Mouse (Mus musculus): ENCODE measurements at regions not wholly inside any gene's neighbourhood (a gene's known extent, or its start where the extent isn't known, plus 50 kb on each side); places are given as distances from the start of the nearest gene placed in this dataset.

DNA sequence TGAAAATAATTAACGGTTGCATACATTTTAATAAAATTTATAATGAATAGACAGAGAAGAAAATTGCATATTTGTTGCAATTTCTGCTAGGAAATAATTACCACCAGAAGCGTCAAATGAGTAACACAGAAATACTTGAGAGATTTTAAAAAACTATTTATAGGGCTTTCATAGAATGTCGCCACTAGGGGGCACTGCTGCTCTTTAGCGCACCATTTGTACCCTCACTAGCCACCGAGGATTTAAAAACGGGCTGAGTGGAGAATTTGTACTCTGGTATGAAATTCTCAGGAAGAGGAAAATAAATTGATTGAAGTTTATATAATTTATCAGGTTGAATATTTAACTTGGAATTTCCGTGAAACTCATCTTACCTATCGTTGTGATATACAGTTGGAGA is 77.3 kb upstream of the Tmprss15 start:
- Histone ChIP-seq H3K27me3 (no peaks in the 10 kb centered on the region), H3K4me2 (no peak overlapping the region), H3K4me3 (no peak overlapping the region), H3K4me1 (replicated peaks) (no peaks in the 10 kb centered on the region), H3K9me3 (no peaks in the 10 kb centered on the region), H3K9ac (no peak overlapping the region), H3K27ac (replicated peaks) (no peak overlapping the region), H3K36me3 (no peaks in the 10 kb centered on the region)
- ATAC-seq (ENCODE audit: low FRiP score, low read depth), result no peak
- 12% methylated on average over 8 of the region's 8 CpGs for WGBS

- Histone ChIP-seq H3K27ac (replicated peaks) (no peak overlapping the region), H3K27me3 (no peaks in the 10 kb centered on the region), H3K4me2 (no peak overlapping the region), H3K9ac (no peak overlapping the region), H3K4me3 (no peak overlapping the region), H3K4me1 (replicated peaks) (no peaks in the 10 kb centered on the region), H3K9me3 (no peaks in the 10 kb centered on the region), H3K36me3 (no peaks in the 10 kb centered on the region)
- no peak for ATAC-seq (ENCODE audit: low FRiP score, low read depth)
- WGBS, result 90% methylated on average over 1 of the region's 1 CpGs
Measured at GRCm38 (mm10) chr16:79142813-79143212, 51.9 kb upstream of the Tmprss15 start.

Measured in hindbrain, embryonic 15.5 days (tissue).